Mouse (Mus musculus) hindbrain, embryonic 11.5 days (tissue): Measurements from ENCODE around the gene Ptprm. TPM values are rescaled to one million over a fixed set of nuclear protein-coding genes. Genes with fewer than 3 reads are reported as not detected.

Experiments
- ATAC-seq: fragments of 200-750 bp; cut with Nextera tagmentation; 2 replicates; pipeline ENCODE4 v1.8.0; 2017; ENCODE audit warnings: mild to moderate bottlenecking, moderate TSS enrichment, moderate library complexity; ENCODE audit not compliant: low FRiP score
- DNase-seq: peaks from one replicate; pipeline ENCODE4 v3.0.0-alpha.2; 2015; ENCODE audit warnings: low spot score
- H3K27ac ChIP-seq: fragments of 300-500 bp; sonication (generic); 2 replicates; pipeline ENCODE4 v1.5.1; 2014; ENCODE audit warnings: mild to moderate bottlenecking, low read depth, low read length
- H3K27me3 ChIP-seq: fragments of 300-500 bp; sonication (generic); 2 replicates; pipeline ENCODE4 v1.6.1; 2014; ENCODE audit warnings: mild to moderate bottlenecking, low read length, moderate library complexity, mixed read lengths; ENCODE audit not compliant: control insufficient read depth, insufficient read depth
- H3K36me3 ChIP-seq: fragments of 300-500 bp; sonication (generic); 2 replicates; pipeline ENCODE4 v1.6.1; 2014; ENCODE audit warnings: mild to moderate bottlenecking, low read length, moderate library complexity, mixed read lengths; ENCODE audit not compliant: control insufficient read depth, insufficient read depth
- H3K4me1 ChIP-seq: fragments of 300-500 bp; sonication (generic); replicated peaks from 2 replicates; pipeline ENCODE4 v1.6.1; 2014; ENCODE audit warnings: low read length, mixed read lengths; ENCODE audit not compliant: control insufficient read depth, insufficient read depth
- H3K4me2 ChIP-seq: fragments of 300-500 bp; sonication (generic); replicated peaks from 2 replicates; pipeline ENCODE4 v1.6.1; 2014; ENCODE audit warnings: mild to moderate bottlenecking, low read depth, low read length
- H3K4me3 ChIP-seq: fragments of 300-500 bp; sonication (generic); 2 replicates; pipeline ENCODE4 v1.5.1; 2014; ENCODE audit warnings: low read depth, low read length
- H3K9ac ChIP-seq: fragments of 300-500 bp; sonication (generic); 2 replicates; pipeline ENCODE4 v1.6.1; 2014; ENCODE audit warnings: low read depth, low read length
- H3K9me3 ChIP-seq: fragments of 300-500 bp; sonication (generic); 2 replicates; pipeline ENCODE4 v1.6.1; 2016; ENCODE audit warnings: low read length; ENCODE audit not compliant: control insufficient read depth
- WGBS: fragments of 180-500 bp; shearing (Covaris S2); extraction: QIAGEN DNeasy Blood & Tissue Kit; methylation state at CpG from one replicate; pipeline ENCODE4 v1.1.7; 2014; 5-methylcytosine and 5-hydroxymethylcytosine counted together
- polyA plus RNA-seq: library from polyadenylated mRNA; unstranded; fragments of >200 nt; fragmentation: Nextera tagmentation; extraction: Ambion mirVana; gene quantifications from 2 replicates; pipeline ENCODE4 v1.2.1, GENCODE M21; 2014

The Ptprm gene
- polyA plus RNA-seq, 1 experiment from 2014 or later: 11.2 TPM

GRCm38 (mm10) chr17:67287501-67287900 is 66.8 kb downstream of the Ptprm start:
- Histone ChIP-seq H3K4me2 (no peak overlapping the region), H3K4me1 (no peaks in the 10 kb centered on the region), H3K9ac (no peak overlapping the region), H3K27me3 (no peaks in the 10 kb centered on the region), H3K27ac (no peak overlapping the region), H3K9me3 (no peaks in the 10 kb centered on the region), H3K4me3 (no peak overlapping the region), H3K36me3 (no peaks in the 10 kb centered on the region)
- WGBS: 86% methylated on average over 3 of the region's 3 CpGs
- no peak for ATAC-seq
- no peak for DNase-seq

GRCm38 (mm10) chr17:67281640-67282170 is 72.6 kb downstream of the Ptprm start:
- H3K9me3 ChIP-seq: no peaks in the 10 kb centered on the region
- WGBS: 63% methylated on average over 13 of the region's 13 CpGs
- H3K4me1 ChIP-seq: no peaks in the 10 kb centered on the region
- no peak overlapping the region for H3K4me2 ChIP-seq
- no peak for ATAC-seq
- no peak overlapping the region for H3K9ac ChIP-seq
- no peak for DNase-seq
- no peak overlapping the region for H3K4me3 ChIP-seq
- no peaks in the 10 kb centered on the region for H3K36me3 ChIP-seq
- H3K27me3 ChIP-seq: no peaks in the 10 kb centered on the region
- no peak overlapping the region for H3K27ac ChIP-seq

GRCm38 (mm10) chr17:67277124-67277910 is 76.9 kb downstream of the Ptprm start:
- 94% methylated on average over 13 of the region's 13 CpGs for WGBS
- Histone ChIP-seq H3K4me2 (no peak overlapping the region), H3K4me3 (no peak overlapping the region), H3K9ac (no peak overlapping the region), H3K4me1 (no peaks in the 10 kb centered on the region), H3K36me3 (no peaks in the 10 kb centered on the region), H3K27me3 (no peaks in the 10 kb centered on the region), H3K27ac (no peak overlapping the region), H3K9me3 (no peaks in the 10 kb centered on the region)
- no peak for DNase-seq
- no peak for ATAC-seq

- Histone ChIP-seq H3K9me3 (no peaks in the 10 kb centered on the region), H3K27me3 (no peaks in the 10 kb centered on the region), H3K4me3 (no peak overlapping the region), H3K4me1 (no peaks in the 10 kb centered on the region), H3K36me3 (no peaks in the 10 kb centered on the region), H3K9ac (no peak overlapping the region), H3K4me2 (no peak overlapping the region), H3K27ac (no peak overlapping the region)
- ATAC-seq: no peak
- DNase-seq: no peak
- 79% methylated on average over 21 of the region's 21 CpGs for WGBS
Observed at GRCm38 (mm10) chr17:67274531-67275094, 79.6 kb downstream of the Ptprm start.

- ATAC-seq: no peak
Observed at GRCm38 (mm10) chr17:67272928-67273327, 81.3 kb downstream of the Ptprm start.

GRCm38 (mm10) chr17:67268475-67269080 is 85.7 kb downstream of the Ptprm start:
- 92% methylated on average over 9 of the region's 9 CpGs for WGBS

More at GRCm38 (mm10) chr17:67272928-67273327, 81.3 kb downstream of the Ptprm start:
- Histone ChIP-seq H3K9me3 (no peaks in the 10 kb centered on the region), H3K4me2 (no peak overlapping the region), H3K9ac (no peak overlapping the region), H3K4me1 (no peaks in the 10 kb centered on the region), H3K27me3 (no peaks in the 10 kb centered on the region), H3K27ac (no peak overlapping the region), H3K4me3 (no peak overlapping the region), H3K36me3 (no peaks in the 10 kb centered on the region)
- no peak for DNase-seq

DNA sequence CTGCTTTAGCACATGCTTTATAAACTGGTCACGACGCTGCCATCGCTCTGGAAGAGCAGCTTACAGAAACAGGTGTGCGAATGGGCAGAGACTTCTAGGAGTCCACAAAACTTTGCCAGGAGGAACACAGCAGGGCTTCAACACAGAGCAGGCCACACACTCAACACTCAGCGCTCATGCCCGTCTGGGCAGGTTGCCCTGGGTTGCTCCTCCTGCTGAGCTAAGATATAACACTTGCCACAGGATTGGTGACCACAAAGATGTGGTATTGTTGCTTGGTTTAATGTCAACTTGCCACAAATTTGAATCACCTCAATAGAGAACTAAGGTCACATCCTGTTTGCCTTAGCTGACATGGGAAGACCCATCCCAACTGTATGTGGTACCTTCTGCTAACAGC is 88.0 kb downstream of the Ptprm start:
- Histone ChIP-seq H3K9ac (no peak overlapping the region), H3K4me2 (no peak overlapping the region), H3K27ac (no peak overlapping the region), H3K4me3 (no peak overlapping the region), H3K4me1 (no peaks in the 10 kb centered on the region), H3K9me3 (no peaks in the 10 kb centered on the region), H3K36me3 (no peaks in the 10 kb centered on the region), H3K27me3 (no peaks in the 10 kb centered on the region)
- no peak for DNase-seq
- 94% methylated on average over 6 of the region's 6 CpGs for WGBS
- no peak for ATAC-seq

More at GRCm38 (mm10) chr17:67268475-67269080, 85.7 kb downstream of the Ptprm start:
- no peak for DNase-seq
- no peak overlapping the region for H3K9ac ChIP-seq
- H3K9me3 ChIP-seq: no peaks in the 10 kb centered on the region
- ATAC-seq: no peak
- H3K27me3 ChIP-seq: no peaks in the 10 kb centered on the region
- H3K36me3 ChIP-seq: no peaks in the 10 kb centered on the region
- H3K4me3 ChIP-seq: no peak overlapping the region
- no peaks in the 10 kb centered on the region for H3K4me1 ChIP-seq
- H3K27ac ChIP-seq: no peak overlapping the region
- no peak overlapping the region for H3K4me2 ChIP-seq

- no peak for ATAC-seq
- H3K9ac ChIP-seq: no peak overlapping the region
- WGBS: 86% methylated on average over 4 of the region's 4 CpGs
Observed at GRCm38 (mm10) chr17:67265520-67265919, 88.7 kb downstream of the Ptprm start.

More at GRCm38 (mm10) chr17:67265520-67265919, 88.7 kb downstream of the Ptprm start:
- no peaks in the 10 kb centered on the region for H3K36me3 ChIP-seq
- no peak overlapping the region for H3K4me2 ChIP-seq
- DNase-seq: no peak
- no peak overlapping the region for H3K27ac ChIP-seq
- no peaks in the 10 kb centered on the region for H3K9me3 ChIP-seq
- no peaks in the 10 kb centered on the region for H3K27me3 ChIP-seq
- no peak overlapping the region for H3K4me3 ChIP-seq
- H3K4me1 ChIP-seq: no peaks in the 10 kb centered on the region
